Mouse (Mus musculus) embryonic facial prominence, embryonic 10.5 days (tissue): Measurements from ENCODE around the gene Psd. TPM values are rescaled to one million over a fixed set of nuclear protein-coding genes. Genes with fewer than 3 reads are reported as not detected.

ENCODE experiments used
- DNase-seq: peaks from one replicate; pipeline ENCODE4 v3.0.0-alpha.2; 2017; ENCODE audit warnings: low spot score
- H3K27ac ChIP-seq: fragments of 300-500 bp; sonication (generic); replicated peaks from 2 replicates; pipeline ENCODE4 v1.5.1; 2016; ENCODE audit warnings: mild to moderate bottlenecking
- H3K27me3 ChIP-seq: fragments of 300-500 bp; sonication (generic); replicated peaks from 2 replicates; pipeline ENCODE4 v1.6.1; 2016; ENCODE audit warnings: low read depth, mild to moderate bottlenecking; ENCODE audit not compliant: poor library complexity, severe bottlenecking
- H3K36me3 ChIP-seq: fragments of 300-500 bp; sonication (generic); replicated peaks from 2 replicates; pipeline ENCODE4 v1.6.1; 2016; ENCODE audit warnings: mild to moderate bottlenecking, moderate library complexity
- H3K4me1 ChIP-seq: fragments of 300-500 bp; sonication (generic); 2 replicates; pipeline ENCODE4 v1.6.1; 2016
- H3K4me3 ChIP-seq: fragments of 300-500 bp; sonication (generic); 2 replicates; pipeline ENCODE4 v1.5.1; 2016; ENCODE audit warnings: mild to moderate bottlenecking, moderate library complexity
- H3K9me3 ChIP-seq: fragments of 300-500 bp; sonication (generic); 2 replicates; pipeline ENCODE4 v1.6.1; 2016; ENCODE audit warnings: mild to moderate bottlenecking
- whole genome bisulfite sequencing: fragments of 180-500 bp; shearing (Covaris S2); methylation state at CpG from one replicate; pipeline ENCODE4 v1.1.7; 2016; 5-methylcytosine and 5-hydroxymethylcytosine counted together
- polyA plus RNA-seq: library from polyadenylated mRNA; unstranded; fragments of >200 nt; fragmentation: Nextera tagmentation; extraction: Ambion mirVana; gene quantifications from 2 replicates; pipeline ENCODE4 v1.2.1, GENCODE M21; 2016

Psd gene
- polyA plus RNA-seq, 1 experiment from 2014 or later: 3.5 TPM

DNA sequence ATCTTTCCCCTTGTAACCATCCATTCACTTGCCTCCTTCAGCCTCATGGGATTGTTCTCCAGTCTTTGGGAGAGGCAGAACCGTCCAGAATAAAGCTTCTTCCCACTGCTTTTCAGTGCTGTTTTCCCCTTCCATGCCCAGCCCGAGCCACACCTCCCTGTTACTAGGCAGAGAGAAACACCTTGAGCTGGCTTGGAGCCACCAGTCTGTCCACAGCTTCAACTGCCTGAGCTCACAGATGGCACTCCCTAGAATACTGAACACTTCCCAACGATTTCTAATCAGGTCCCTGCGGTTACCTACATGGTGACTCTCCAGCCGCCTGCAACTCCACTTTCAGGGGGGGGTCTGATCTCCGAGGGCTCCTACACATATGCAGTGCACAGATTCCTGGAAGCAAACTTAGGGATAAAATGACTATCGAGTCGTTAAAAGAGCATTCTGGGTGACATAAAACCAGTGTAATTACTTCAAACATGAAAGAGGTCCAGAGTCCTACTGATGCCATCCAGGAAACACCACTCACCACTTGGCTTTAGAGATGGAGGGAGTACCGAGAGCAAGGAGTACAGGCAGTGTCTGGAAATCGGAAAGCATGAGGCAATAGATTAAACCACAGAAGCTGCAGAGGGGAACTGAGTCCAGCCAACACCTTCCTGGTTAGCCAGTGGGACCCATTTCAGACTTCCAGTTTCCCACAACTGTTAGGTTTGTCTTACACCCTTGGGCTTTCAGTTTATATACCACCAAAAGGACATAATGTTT is 23.4 kb upstream of the Psd start, which contains the start of gene 2310034G01Rik:
Gene 2310034G01Rik (minus strand): TSS at position 135 of the 765 bp plus-strand sequence.
- Histone ChIP-seq H3K36me3 (no peaks in the 10 kb centered on the region), H3K27me3 (peaks cover 66% of the 10 kb centered on the region), H3K4me1 (peaks cover 21% of the 10 kb centered on the region), H3K4me3 (peak within 1 kb of the TSS; percentile 78), H3K27ac (peak within 1 kb of the TSS; percentile 86), H3K9me3 (no peaks in the 10 kb centered on the region)
- DNase-seq: no peak
- WGBS: 67% methylated on average over 10 of the region's 10 CpGs

DNA sequence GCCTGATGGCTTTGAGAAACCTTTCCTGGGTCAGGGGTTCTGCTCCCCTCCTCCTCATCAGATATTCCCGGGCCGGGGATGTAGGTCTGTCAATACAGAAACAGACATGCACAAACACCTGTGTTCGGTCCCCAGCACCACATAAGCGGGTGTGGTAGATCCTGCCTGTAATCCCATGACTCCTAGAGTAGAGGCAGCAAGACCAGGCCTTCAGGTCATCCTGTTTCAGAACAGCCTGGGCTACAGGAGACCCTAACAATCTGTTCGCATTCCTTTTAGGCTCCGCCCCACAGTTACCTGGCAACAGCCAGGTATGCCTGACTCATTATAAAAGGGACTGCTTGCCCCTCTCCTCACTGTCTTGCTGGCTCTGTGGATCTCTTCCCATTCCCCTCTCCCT is 22.6 kb upstream of the Psd start:
- Histone ChIP-seq H3K9me3 (no peaks in the 10 kb centered on the region), H3K36me3 (no peaks in the 10 kb centered on the region), H3K27ac (peak overlapping the region; percentile 86), H3K4me3 (peak overlapping the region; percentile 78), H3K27me3 (peaks cover 74% of the 10 kb centered on the region), H3K4me1 (peaks cover 21% of the 10 kb centered on the region)
- WGBS: 22% methylated on average over 6 of the region's 6 CpGs
- DNase-seq: no peak

DNA sequence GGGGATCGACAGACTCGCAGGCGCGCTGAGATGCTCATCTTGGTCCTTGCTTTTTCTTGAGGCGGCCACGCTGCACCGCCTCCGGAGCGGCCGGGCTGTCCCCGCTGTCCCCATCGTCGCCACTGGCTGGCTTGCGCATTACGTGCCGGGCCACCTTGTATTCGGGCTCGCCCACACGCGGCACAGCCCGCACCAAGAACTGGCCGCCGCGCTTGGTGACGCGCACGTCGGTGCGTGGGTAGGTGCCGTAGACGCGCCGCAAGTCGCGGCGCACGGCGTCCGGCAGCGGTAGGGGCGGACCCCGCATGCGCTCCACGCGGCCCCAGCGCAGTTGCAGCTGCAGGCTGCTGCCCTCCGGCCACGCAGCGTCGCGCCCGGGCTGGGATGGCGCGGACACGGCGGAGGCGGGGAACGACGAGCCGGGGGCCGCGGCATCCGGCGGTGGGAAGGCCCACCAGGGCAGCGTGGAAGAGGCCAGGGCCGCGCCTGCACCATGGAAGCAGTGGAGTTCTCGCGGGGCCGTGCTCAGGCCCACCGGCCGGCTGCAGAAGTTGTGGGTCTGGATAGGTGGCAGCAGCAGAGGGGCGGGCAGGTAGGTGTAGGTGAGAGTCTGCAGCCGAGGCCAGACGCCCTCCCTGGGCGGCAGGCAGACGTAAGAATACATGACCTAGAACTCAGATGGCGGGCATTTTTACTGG is 22.0 kb upstream of the Psd start:
- Histone ChIP-seq H3K27me3 (peaks cover 81% of the 10 kb centered on the region), H3K4me3 (peak overlapping the region; percentile 78)
- WGBS: under 1% methylated on average over 78 of the region's 78 CpGs

DNA sequence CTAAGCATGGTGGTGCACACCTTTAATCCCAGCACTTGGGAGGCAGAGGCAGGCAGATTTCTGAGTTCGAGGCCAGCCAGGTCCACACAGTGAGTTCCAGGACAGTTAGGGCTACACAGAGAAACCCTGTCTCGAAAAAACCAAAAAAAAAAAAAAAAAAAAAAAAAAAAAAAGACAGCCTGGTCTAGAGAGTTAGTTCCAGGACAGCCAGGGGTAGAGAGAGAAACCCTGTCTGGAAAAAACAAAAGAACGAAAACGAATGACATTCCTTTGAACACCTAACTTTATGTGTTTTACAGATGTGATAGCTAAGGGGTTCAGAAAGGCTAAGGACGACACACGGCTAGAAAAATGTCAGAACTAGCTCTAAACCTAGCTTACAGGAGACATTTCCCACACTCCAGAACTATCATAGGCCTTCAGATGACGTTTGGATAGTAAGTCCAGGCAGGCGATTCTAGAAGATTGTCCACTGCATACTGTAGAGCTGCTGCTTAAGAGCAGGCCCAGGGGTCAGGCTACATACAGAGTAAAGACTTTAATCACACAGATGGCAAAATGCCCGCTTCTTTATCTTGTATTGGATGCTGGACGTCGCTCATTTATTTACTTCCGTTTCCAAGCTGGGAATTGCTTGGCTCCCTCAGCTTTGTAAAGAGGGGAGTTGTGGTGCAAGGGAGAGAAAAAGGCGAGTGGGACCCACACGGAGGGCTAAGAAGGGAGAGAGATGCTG is 21.1 kb upstream of the Psd start:
- peaks cover 21% of the 10 kb centered on the region for H3K4me1 ChIP-seq
- WGBS: 31% methylated on average over 14 of the region's 14 CpGs

More for the DNA sequence above, 22.0 kb upstream of the Psd start:
- DNase-seq: peak; percentile 83
- peaks cover 21% of the 10 kb centered on the region for H3K4me1 ChIP-seq
- H3K36me3 ChIP-seq: no peaks in the 10 kb centered on the region
- H3K9me3 ChIP-seq: no peaks in the 10 kb centered on the region
- peak overlapping the region; percentile 86 for H3K27ac ChIP-seq

DNA sequence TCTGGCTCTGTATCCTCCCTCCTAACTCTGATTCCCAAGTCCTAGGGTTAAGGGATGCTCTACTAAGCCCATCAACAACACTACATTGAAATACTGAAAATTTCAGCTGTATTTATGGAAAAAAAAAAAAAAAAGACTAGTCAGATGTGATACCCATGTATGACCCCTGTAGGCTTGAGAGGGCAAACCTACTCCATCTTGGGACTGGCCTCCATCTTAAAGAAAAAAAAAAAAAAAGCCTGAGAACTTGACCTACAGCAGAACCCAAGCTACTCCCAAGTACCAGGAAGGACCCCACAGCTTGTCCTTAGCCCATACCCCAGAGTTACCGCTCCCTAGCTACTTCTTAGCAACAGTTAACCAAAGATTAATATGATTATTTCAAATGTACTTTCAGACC is 20.2 kb upstream of the Psd start:
- H3K4me1 ChIP-seq: peaks cover 21% of the 10 kb centered on the region
- WGBS: 98% methylated on average over 1 of the region's 1 CpGs

More for the DNA sequence above, 21.1 kb upstream of the Psd start:
- H3K36me3 ChIP-seq: no peaks in the 10 kb centered on the region
- peak overlapping the region; percentile 78 for H3K4me3 ChIP-seq
- no peaks in the 10 kb centered on the region for H3K9me3 ChIP-seq
- no peak for DNase-seq
- peak overlapping the region; percentile 86 for H3K27ac ChIP-seq
- H3K27me3 ChIP-seq: peaks cover 85% of the 10 kb centered on the region

DNA sequence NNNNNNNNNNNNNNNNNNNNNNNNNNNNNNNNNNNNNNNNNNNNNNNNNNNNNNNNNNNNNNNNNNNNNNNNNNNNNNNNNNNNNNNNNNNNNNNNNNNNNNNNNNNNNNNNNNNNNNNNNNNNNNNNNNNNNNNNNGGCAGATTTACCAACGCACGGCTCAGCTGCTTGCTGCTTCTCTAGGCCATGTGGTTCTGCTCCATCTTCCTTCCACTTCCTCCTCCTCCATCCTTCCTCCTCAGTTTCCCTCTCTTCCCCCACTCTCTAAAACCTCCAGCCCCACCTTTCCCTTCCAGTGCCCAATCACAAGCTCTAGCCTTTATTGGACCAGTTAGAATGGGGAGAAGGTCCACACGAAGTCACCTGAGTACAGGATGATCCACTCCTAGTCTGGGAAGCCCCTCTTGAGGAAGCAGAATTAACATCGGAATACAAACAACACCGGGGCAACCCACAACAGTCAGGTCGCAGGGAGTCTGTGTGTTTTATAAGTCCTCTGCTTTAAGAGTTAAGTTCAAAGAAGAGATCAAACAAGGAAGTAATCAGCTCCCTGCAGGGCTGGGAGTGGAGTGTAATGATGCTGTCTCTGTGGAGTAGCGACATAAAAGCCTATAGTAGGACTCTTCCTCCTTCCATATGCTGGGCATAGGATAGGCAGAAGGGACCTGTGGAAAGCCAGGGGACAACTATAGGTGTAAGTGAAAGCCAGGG is 17.9 kb upstream of the Psd start:
- Histone ChIP-seq H3K4me3 (no peak overlapping the region), H3K9me3 (no peaks in the 10 kb centered on the region), H3K36me3 (no peaks in the 10 kb centered on the region), H3K27ac (no peak overlapping the region), H3K27me3 (peaks cover 60% of the 10 kb centered on the region), H3K4me1 (peaks cover 22% of the 10 kb centered on the region)
- WGBS: 26% methylated on average over 7 of the region's 7 CpGs
- DNase-seq: no peak

More for the DNA sequence above, 20.2 kb upstream of the Psd start:
- Histone ChIP-seq H3K9me3 (no peaks in the 10 kb centered on the region), H3K27me3 (peaks cover 76% of the 10 kb centered on the region), H3K36me3 (no peaks in the 10 kb centered on the region), H3K27ac (no peak overlapping the region), H3K4me3 (no peak overlapping the region)
- no peak for DNase-seq

DNA sequence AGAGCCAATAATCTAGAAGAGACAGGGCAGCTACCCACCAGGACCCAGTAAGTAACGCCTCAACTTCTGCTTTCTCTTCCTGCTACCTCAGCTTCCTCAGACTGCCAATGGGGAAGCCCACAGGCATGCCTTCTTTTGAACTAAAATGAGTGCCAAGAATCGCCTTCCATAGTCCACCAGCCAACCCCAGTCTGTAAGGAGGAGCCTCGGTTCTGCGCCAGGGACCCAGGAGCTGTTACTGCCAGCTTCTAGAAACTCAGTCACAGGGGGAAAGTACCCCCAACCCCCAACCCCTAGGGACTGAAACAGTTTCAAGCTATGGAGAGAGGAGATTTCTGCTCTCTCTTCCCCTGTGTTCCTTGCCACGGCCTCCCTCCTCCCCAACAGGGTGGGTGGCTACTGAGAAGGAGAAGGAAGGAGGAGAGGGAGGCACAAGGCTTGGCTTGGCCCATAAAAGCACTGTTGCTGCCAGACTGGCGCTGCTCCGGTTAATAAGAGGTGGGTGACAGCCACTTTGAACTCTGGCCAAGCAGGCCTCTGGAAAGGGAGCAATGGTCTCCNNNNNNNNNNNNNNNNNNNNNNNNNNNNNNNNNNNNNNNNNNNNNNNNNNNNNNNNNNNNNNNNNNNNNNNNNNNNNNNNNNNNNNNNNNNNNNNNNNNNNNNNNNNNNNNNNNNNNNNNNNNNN is 12.5 kb upstream of the Psd start:
- Histone ChIP-seq H3K9me3 (no peaks in the 10 kb centered on the region), H3K27me3 (peaks cover 16% of the 10 kb centered on the region), H3K36me3 (peaks cover 9% of the 10 kb centered on the region; the same call in 1 of the 2 replicates), H3K27ac (peak overlapping the region; percentile 63), H3K4me1 (peaks cover 27% of the 10 kb centered on the region), H3K4me3 (peak overlapping the region; percentile 81; the same call in 1 of the 2 replicates)
- DNase-seq: no peak
- WGBS: 86% methylated on average over 7 of the region's 7 CpGs

DNA sequence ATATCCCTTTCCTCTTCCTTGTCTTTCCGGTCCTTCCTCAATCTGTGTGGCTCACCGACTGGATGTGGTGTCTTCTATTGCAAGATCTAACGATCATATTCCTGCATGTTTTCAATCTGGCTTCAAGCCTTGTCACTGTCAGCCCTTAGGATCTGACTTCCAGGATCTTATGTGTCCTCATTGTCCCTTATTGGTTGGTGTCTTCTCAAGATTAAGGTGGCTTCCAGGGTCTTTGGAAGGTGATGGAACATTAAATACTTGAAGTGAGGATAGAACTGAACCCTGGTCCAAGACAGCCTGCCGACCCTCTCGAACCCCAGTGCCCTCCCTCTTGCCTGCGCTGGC is 12.0 kb upstream of the Psd start:
- H3K4me3 ChIP-seq: peak overlapping the region; percentile 81
- WGBS: 56% methylated on average over 6 of the region's 6 CpGs

DNA sequence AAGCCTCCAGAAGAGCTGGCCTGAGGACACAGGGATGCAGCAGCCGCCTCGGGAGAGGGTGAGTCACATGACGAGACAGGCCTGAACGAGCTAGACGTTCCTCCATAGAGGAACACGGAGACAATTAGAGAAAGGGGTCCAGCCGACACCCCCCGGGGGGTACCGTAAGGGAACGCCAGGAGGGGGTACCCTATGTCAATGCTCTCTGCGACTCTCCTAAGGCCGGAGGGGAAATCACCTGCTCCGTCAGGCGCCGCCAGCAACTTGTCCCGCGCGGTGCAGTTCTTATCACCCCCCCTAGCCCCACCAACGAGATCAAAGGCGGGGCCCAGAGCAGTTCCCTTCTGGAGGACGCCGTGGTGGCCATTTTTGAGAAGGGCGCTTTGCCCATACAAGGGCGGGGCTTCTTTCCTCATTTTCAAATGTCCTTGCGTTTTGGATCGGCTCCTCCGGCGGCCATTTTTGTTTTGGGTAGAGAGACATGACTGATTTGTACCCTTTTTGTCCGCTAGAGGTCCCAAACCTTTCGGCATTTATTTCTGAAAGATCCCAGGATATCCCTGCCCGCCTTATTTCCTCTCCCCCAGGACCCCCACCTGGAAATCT is 11.5 kb upstream of the Psd start, which contains the start of gene Cuedc2:
Gene Cuedc2 (minus strand): TSS at position 372 of the 606 bp plus-strand sequence.
- DNase-seq: peak; percentile 95
- Histone ChIP-seq H3K27ac (peak within 1 kb of the TSS; percentile 93), H3K27me3 (peaks cover 7% of the 10 kb centered on the region; the same call in 1 of the 2 replicates), H3K4me3 (peak within 1 kb of the TSS; percentile 81), H3K36me3 (peaks cover 9% of the 10 kb centered on the region; the same call in 1 of the 2 replicates), H3K4me1 (peaks cover 27% of the 10 kb centered on the region), H3K9me3 (no peaks in the 10 kb centered on the region)
- under 1% methylated on average over 31 of the region's 31 CpGs for whole genome bisulfite sequencing

More for the DNA sequence above, 12.0 kb upstream of the Psd start:
- Histone ChIP-seq H3K36me3 (peaks cover 9% of the 10 kb centered on the region; the same call in 1 of the 2 replicates), H3K27me3 (peaks cover 11% of the 10 kb centered on the region), H3K4me1 (peaks cover 27% of the 10 kb centered on the region), H3K27ac (peak overlapping the region; percentile 63), H3K9me3 (no peaks in the 10 kb centered on the region)
- no peak for DNase-seq

DNA sequence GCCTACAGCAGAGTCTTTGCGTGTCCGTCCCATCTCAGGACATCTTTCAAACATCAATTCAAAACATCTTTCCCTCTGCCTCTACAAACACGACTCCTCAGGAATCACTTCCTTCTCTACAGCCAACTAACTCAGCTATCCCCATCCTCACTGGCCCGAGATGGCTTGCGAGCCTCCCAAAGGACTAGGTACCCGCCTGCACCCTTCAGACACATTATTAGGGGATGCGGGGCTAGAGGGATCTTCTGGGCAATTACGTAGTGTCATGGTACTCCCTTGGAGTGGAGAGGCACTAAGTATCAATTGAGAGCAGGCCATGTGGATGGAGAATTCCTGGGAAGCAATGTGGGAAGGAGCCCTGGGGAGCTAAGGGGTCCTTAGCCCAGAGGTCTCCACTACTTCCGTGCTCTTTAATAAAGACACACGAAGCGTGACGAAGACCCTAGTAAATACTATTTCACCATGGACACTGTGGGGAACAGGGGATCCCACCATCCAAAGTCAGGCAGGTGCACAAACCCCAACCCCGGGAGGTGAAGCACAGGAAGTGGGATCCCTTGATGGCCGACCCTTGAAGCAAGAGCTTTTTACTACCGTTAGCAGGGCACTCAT is 10.9 kb upstream of the Psd start:
- H3K36me3 ChIP-seq: peaks cover 9% of the 10 kb centered on the region; the same call in 1 of the 2 replicates
- peak overlapping the region; percentile 81 for H3K4me3 ChIP-seq
- H3K27ac ChIP-seq: peak overlapping the region; percentile 93
- H3K27me3 ChIP-seq: peaks cover 7% of the 10 kb centered on the region; the same call in 1 of the 2 replicates
- WGBS: 40% methylated on average over 15 of the region's 15 CpGs
- DNase-seq: no peak
- H3K4me1 ChIP-seq: peaks cover 31% of the 10 kb centered on the region
- H3K9me3 ChIP-seq: no peaks in the 10 kb centered on the region

DNA sequence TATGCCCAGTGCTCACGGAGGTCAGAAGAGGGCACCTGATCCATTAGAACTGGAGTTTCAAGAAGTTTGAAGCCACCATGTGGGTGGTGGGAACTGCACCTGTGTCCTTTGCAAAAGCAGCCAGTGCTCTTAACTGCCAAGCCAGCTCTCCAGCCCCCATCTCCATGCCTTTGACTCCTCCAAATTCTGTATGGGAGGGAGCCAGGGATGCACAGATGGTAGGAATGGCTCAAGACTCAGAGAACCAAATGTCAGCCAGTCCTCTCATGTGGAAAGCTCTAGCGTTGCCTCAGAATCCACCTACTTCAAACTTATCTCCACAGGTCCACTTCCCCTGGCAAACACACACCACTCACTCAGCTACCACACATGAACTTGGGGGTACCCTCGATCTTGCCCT is 7.0 kb upstream of the Psd start:
- 94% methylated on average over 3 of the region's 3 CpGs for WGBS
- no peaks in the 10 kb centered on the region for H3K9me3 ChIP-seq
- H3K36me3 ChIP-seq: peaks cover 38% of the 10 kb centered on the region
- DNase-seq: no peak
- H3K27me3 ChIP-seq: peaks cover 28% of the 10 kb centered on the region
- H3K4me1 ChIP-seq: peaks cover 40% of the 10 kb centered on the region
- no peak overlapping the region for H3K27ac ChIP-seq
- no peak overlapping the region for H3K4me3 ChIP-seq
